Mouse (Mus musculus): Measurements from ENCODE around the gene Ctnnbip1. TPM values are rescaled to one million over a fixed set of nuclear protein-coding genes. Genes with fewer than 3 reads are reported as not detected.

Gene Ctnnbip1
- polyA plus RNA-seq, 1 experiment from 2014 or later = 56.2 TPM

DNA sequence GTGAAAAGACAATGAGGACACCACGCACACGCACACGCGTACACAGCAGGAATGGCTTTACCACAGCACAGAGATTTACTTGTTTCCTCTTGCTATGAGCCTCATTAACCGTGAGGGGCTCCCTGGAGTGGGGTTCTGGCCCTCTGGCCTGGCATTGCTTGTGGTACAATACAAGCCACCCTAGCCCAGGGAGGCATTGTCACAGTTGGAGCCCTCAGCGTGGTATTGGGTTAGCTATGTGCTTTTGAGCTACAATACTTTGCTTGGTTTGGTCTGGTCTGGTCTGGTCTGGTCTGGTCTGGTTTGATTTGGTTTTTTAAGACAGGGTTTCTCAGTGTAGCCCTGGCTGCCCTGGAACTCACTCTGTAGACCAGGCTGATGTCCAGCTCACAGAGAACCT lies 81.5 kb downstream of the Ctnnbip1 start:
- H3K4me3 ChIP-seq (replicated peaks; ENCODE audit: low read length) = no peak overlapping the region
- no peak overlapping the region for H3K4me2 ChIP-seq (ENCODE audit: low read depth, low read length)
- no peaks in the 10 kb centered on the region for H3K36me3 ChIP-seq (ENCODE audit: control insufficient read depth, insufficient read depth, low read length)
- whole genome bisulfite sequencing = 91% methylated on average over 6 of the region's 6 CpGs
- H3K9me3 ChIP-seq (replicated peaks; ENCODE audit: control insufficient read depth, low read length) = no peaks in the 10 kb centered on the region
- H3K4me1 ChIP-seq (ENCODE audit: control insufficient read depth, insufficient read depth, low read length) = peaks cover 12% of the 10 kb centered on the region
- ATAC-seq (ENCODE audit: insufficient read depth, low FRiP score) = no peak
- H3K9ac ChIP-seq (ENCODE audit: low read length) = no peak overlapping the region
- H3K27ac ChIP-seq (ENCODE audit: low read length) = no peak overlapping the region
- H3K27me3 ChIP-seq (ENCODE audit: control insufficient read depth, insufficient read depth, low read length) = no peaks in the 10 kb centered on the region

DNA sequence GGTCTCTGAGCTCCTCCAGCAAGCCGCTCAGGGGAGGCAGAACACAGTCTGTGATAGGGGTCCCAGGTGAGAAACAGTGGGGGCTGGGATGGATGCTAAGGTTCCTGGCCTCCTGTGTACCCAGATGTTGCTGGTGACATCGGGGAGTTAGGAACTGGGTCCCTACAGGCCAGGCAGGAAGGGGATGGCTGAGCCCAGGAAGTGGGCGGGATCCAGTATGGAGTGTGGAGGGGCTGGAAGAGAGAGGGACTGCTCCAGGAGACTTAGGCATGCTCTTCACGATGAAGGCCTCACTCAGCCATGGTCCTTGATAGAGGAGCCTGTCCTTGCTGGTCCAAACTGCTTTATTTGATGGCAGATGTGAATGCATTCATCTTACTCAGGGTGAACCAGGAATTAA lies 82.1 kb downstream of the Ctnnbip1 start:
- Histone ChIP-seq H3K27ac (ENCODE audit: low read length) (no peak overlapping the region), H3K9ac (ENCODE audit: low read length) (no peak overlapping the region), H3K36me3 (ENCODE audit: control insufficient read depth, insufficient read depth, low read length) (no peaks in the 10 kb centered on the region), H3K27me3 (ENCODE audit: control insufficient read depth, insufficient read depth, low read length) (no peaks in the 10 kb centered on the region), H3K4me3 (replicated peaks; ENCODE audit: low read length) (no peak overlapping the region), H3K4me2 (ENCODE audit: low read depth, low read length) (no peak overlapping the region), H3K9me3 (replicated peaks; ENCODE audit: control insufficient read depth, low read length) (no peaks in the 10 kb centered on the region), H3K4me1 (ENCODE audit: control insufficient read depth, insufficient read depth, low read length) (peaks cover 12% of the 10 kb centered on the region)
- 79% methylated on average over 4 of the region's 4 CpGs for WGBS
- ATAC-seq (ENCODE audit: insufficient read depth, low FRiP score) = no peak

DNA sequence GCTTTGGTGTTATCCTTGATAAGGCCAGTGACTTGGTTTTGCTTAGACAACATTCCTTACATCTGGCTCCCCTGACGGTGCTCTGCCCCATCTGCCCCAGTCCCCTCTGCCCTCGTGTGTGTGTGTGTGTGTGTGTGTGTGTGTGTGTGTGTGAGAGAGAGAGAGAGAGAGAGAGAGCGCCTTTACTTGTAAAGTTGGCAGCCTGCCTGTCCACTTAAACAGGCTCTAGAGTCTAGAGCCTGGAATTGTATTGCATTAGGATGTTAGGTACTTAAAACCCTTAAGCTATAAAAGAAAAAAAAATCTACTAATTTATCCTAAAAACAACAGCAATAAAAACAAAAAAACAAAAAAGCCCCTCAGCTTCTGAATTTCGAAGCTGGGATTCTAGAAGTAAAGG lies 83.4 kb downstream of the Ctnnbip1 start:
- Histone ChIP-seq H3K4me2 (ENCODE audit: low read depth, low read length) (no peak overlapping the region), H3K27ac (ENCODE audit: low read length) (no peak overlapping the region), H3K4me1 (ENCODE audit: control insufficient read depth, insufficient read depth, low read length) (peaks cover 12% of the 10 kb centered on the region), H3K27me3 (ENCODE audit: control insufficient read depth, insufficient read depth, low read length) (no peaks in the 10 kb centered on the region), H3K4me3 (replicated peaks; ENCODE audit: low read length) (no peak overlapping the region), H3K9ac (ENCODE audit: low read length) (no peak overlapping the region), H3K9me3 (replicated peaks; ENCODE audit: control insufficient read depth, low read length) (no peaks in the 10 kb centered on the region), H3K36me3 (ENCODE audit: control insufficient read depth, insufficient read depth, low read length) (no peaks in the 10 kb centered on the region)
- 28% methylated on average over 4 of the region's 4 CpGs for WGBS
- ATAC-seq (ENCODE audit: insufficient read depth, low FRiP score) = no peak

DNA sequence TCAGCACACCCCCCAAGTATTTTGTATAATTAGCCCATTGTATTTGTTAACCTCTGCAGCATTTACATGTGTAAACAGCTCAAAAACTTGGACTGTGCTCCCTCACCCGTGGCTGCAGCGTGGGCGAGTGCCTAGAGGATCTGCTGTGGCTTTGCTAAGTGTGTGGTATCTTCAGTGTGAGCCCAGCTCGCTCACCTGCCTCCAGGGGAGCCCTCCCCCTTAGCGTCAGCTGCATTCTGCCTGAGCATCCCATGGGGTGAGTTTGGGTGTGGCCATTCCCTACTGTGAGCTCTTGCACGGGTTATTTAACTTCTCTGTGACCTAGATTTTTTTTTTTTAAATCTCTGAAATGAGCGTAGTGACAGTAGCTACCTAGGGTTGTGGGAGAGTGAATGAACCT lies 84.2 kb downstream of the Ctnnbip1 start:
- no peak overlapping the region for H3K4me2 ChIP-seq (ENCODE audit: low read depth, low read length)
- no peaks in the 10 kb centered on the region for H3K9me3 ChIP-seq (replicated peaks; ENCODE audit: control insufficient read depth, low read length)
- H3K9ac ChIP-seq (ENCODE audit: low read length) = no peak overlapping the region
- H3K4me1 ChIP-seq (ENCODE audit: control insufficient read depth, insufficient read depth, low read length) = peaks cover 15% of the 10 kb centered on the region
- no peak overlapping the region; the same call in 1 of the 2 replicates for H3K27ac ChIP-seq (ENCODE audit: low read length)
- no peaks in the 10 kb centered on the region for H3K36me3 ChIP-seq (ENCODE audit: control insufficient read depth, insufficient read depth, low read length)
- 53% methylated on average over 7 of the region's 7 CpGs for WGBS
- H3K4me3 ChIP-seq (replicated peaks; ENCODE audit: low read length) = no peak overlapping the region
- ATAC-seq (ENCODE audit: insufficient read depth, low FRiP score) = no peak
- no peaks in the 10 kb centered on the region for H3K27me3 ChIP-seq (ENCODE audit: control insufficient read depth, insufficient read depth, low read length)

DNA sequence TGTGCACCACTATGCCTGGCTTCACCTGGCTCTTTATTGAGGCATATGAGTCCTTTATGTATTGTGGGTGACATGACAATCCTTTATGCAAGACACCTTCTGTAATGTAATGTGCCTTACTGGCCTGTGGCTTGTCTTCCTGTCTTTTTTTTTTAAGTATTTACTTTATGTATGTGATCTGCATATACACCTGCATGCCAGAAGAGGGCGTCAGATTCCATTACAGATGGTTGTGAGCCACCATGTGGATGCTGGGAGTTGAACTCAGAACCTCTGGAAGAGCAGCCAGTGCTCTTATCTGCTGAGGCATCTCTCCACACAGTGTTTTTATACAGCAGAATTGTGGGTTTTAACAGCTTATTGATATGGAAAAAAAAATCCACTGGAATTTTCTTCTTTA lies 85.8 kb downstream of the Ctnnbip1 start:
- H3K9ac ChIP-seq (ENCODE audit: low read length) = no peak overlapping the region
- no peak overlapping the region for H3K4me3 ChIP-seq (replicated peaks; ENCODE audit: low read length)
- no peak overlapping the region for H3K27ac ChIP-seq (ENCODE audit: low read length)
- H3K4me2 ChIP-seq (ENCODE audit: low read depth, low read length) = no peak overlapping the region
- no peaks in the 10 kb centered on the region for H3K27me3 ChIP-seq (ENCODE audit: control insufficient read depth, insufficient read depth, low read length)
- H3K36me3 ChIP-seq (ENCODE audit: control insufficient read depth, insufficient read depth, low read length) = no peaks in the 10 kb centered on the region
- WGBS = 72% methylated on average over 1 of the region's 1 CpGs
- no peaks in the 10 kb centered on the region for H3K9me3 ChIP-seq (replicated peaks; ENCODE audit: control insufficient read depth, low read length)
- H3K4me1 ChIP-seq (ENCODE audit: control insufficient read depth, insufficient read depth, low read length) = peaks cover 24% of the 10 kb centered on the region
- no peak for ATAC-seq (ENCODE audit: insufficient read depth, low FRiP score)

DNA sequence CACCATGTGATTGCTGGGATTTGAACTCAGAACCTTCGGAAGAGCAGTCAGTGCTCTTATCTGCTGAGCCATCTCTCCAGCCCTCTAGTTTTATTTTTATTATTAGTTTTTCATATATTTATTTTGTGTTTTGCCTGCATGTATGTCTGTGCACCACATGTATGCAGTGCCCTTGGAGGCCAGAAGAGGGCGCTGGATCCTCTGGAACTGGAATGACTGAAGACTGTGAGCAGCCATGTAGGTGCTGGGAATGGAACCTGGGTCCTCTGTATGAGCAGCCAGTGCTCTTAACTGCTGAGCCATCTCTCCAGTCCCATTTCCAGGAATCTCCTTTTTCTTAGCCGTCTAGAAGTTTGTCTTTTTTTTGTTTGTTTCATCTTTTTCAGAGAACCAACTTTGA lies 86.5 kb downstream of the Ctnnbip1 start:
- ATAC-seq (ENCODE audit: insufficient read depth, low FRiP score) = no peak
- Histone ChIP-seq H3K4me3 (replicated peaks; ENCODE audit: low read length) (no peak overlapping the region), H3K9me3 (replicated peaks; ENCODE audit: control insufficient read depth, low read length) (no peaks in the 10 kb centered on the region), H3K36me3 (ENCODE audit: control insufficient read depth, insufficient read depth, low read length) (no peaks in the 10 kb centered on the region), H3K4me2 (ENCODE audit: low read depth, low read length) (no peak overlapping the region), H3K9ac (ENCODE audit: low read length) (no peak overlapping the region), H3K27ac (ENCODE audit: low read length) (no peak overlapping the region), H3K27me3 (ENCODE audit: control insufficient read depth, insufficient read depth, low read length) (no peaks in the 10 kb centered on the region), H3K4me1 (ENCODE audit: control insufficient read depth, insufficient read depth, low read length) (peaks cover 24% of the 10 kb centered on the region)
- 79% methylated on average over 3 of the region's 3 CpGs for WGBS

DNA sequence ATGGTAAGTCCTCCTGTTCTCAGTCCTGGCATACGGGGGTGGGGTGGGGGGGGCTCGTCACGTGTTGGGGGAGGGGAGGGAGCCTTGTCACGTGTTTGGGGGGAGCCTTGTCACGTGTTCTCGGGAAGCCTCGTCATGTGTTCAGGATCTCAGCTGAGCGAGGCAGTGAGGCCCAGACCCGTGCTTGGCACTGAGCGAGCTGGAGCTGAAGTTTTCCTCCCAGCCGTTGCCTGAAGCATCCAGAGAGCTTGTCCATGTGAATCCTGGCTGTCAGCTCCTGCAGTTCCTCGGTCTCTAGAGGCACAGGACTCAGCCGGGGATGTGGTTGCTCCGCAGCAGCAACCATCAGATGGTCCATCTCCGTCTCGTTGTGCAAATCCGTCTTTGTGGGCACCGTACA lies 88.0 kb downstream of the Ctnnbip1 start:
- no peak overlapping the region for H3K27ac ChIP-seq (ENCODE audit: low read length)
- no peak overlapping the region for H3K4me2 ChIP-seq (ENCODE audit: low read depth, low read length)
- H3K36me3 ChIP-seq (ENCODE audit: control insufficient read depth, insufficient read depth, low read length) = no peaks in the 10 kb centered on the region
- peaks cover 21% of the 10 kb centered on the region for H3K4me1 ChIP-seq (ENCODE audit: control insufficient read depth, insufficient read depth, low read length)
- H3K27me3 ChIP-seq (ENCODE audit: control insufficient read depth, insufficient read depth, low read length) = no peaks in the 10 kb centered on the region
- no peak for ATAC-seq (ENCODE audit: insufficient read depth, low FRiP score)
- no peaks in the 10 kb centered on the region for H3K9me3 ChIP-seq (replicated peaks; ENCODE audit: control insufficient read depth, low read length)
- no peak overlapping the region for H3K4me3 ChIP-seq (replicated peaks; ENCODE audit: low read length)
- H3K9ac ChIP-seq (ENCODE audit: low read length) = no peak overlapping the region
- 76% methylated on average over 18 of the region's 18 CpGs for WGBS

DNA sequence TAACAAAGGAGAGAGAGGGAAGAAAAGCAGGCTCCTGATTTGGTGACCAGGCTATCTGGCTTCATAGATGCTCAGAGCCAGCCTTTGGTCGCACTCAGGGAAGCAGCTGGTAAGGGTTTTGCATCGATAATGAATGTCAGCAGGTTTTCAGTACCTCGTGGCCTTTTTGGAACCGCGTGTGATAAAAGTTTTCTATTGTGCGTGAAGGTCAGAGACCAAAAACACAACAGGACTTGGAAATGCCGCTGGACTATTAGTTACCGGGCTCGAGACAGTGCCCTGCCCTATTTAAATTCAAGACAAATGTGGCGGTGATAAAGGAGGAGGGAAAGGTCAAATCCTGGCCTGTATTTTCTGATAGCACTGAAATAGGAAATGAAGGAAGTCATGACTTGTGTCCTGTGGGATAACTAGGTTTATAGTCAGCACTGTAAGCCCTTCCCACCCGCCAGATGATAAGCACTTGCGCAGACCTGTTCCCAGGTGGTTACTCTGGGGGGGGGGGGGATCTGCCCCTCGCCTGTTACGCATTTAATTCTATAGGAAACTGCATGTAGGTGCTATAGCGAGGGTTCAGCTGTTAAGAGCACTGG lies 88.8 kb downstream of the Ctnnbip1 start:
- Histone ChIP-seq H3K4me1 (ENCODE audit: control insufficient read depth, insufficient read depth, low read length) (peaks cover 16% of the 10 kb centered on the region), H3K36me3 (ENCODE audit: control insufficient read depth, insufficient read depth, low read length) (no peaks in the 10 kb centered on the region), H3K4me3 (replicated peaks; ENCODE audit: low read length) (no peak overlapping the region), H3K27me3 (ENCODE audit: control insufficient read depth, insufficient read depth, low read length) (no peaks in the 10 kb centered on the region), H3K4me2 (ENCODE audit: low read depth, low read length) (no peak overlapping the region), H3K9ac (ENCODE audit: low read length) (no peak overlapping the region), H3K9me3 (replicated peaks; ENCODE audit: control insufficient read depth, low read length) (no peaks in the 10 kb centered on the region), H3K27ac (ENCODE audit: low read length) (no peak overlapping the region; the same call in 1 of the 2 replicates)
- WGBS = 61% methylated on average over 15 of the region's 15 CpGs
- ATAC-seq (ENCODE audit: insufficient read depth, low FRiP score) = no peak

DNA sequence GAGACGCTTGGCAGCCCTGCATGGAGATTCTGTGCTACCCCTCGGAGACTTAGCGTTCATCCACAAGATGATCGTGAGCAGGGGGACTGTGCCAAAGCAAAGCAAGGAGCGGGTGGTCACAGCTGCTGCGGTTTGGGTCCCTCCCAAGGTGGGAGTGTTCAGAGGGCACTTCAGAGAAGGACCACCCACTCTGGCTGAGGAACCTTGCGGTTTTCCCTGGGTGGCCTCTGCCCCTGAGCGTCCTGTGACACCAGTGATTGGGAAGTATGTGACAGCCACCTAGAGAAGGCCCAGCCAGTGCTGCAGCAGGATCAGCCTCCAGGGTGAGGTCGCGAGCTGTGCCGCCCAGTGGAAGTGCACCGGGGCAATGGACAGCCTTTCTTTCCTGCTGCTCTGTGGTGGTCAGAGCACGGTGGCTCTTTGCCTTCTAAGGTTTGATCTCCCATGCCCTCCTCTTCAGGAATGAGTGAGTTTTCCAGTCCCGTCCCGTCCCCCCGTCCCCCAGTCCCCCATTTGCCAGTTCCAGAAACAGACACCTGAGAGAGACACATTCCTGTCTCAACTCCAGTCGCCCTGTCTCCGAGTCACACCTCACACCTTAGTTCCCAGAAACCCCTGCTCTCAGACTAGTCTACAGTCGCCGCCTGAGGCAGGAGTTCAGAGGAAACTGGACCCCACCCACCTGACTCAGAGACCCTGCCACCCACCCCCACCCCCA lies 89.7 kb downstream of the Ctnnbip1 start:
- peaks cover 11% of the 10 kb centered on the region for H3K4me1 ChIP-seq (ENCODE audit: control insufficient read depth, insufficient read depth, low read length)
- H3K27me3 ChIP-seq (ENCODE audit: control insufficient read depth, insufficient read depth, low read length) = no peaks in the 10 kb centered on the region
- no peaks in the 10 kb centered on the region for H3K9me3 ChIP-seq (replicated peaks; ENCODE audit: control insufficient read depth, low read length)
- H3K4me3 ChIP-seq (replicated peaks; ENCODE audit: low read length) = no peak overlapping the region
- peak overlapping the region; percentile 50 for H3K9ac ChIP-seq (ENCODE audit: low read length)
- H3K4me2 ChIP-seq (ENCODE audit: low read depth, low read length) = no peak overlapping the region
- peak overlapping the region; percentile 60 for H3K27ac ChIP-seq (ENCODE audit: low read length)
- WGBS = 43% methylated on average over 20 of the region's 20 CpGs
- peak; percentile 37; the same call in 1 of the 2 replicates for ATAC-seq (ENCODE audit: insufficient read depth, low FRiP score)
- no peaks in the 10 kb centered on the region for H3K36me3 ChIP-seq (ENCODE audit: control insufficient read depth, insufficient read depth, low read length)
